Mouse (Mus musculus) heart, postnatal 0 days (tissue): ENCODE measurements around the gene Txndc9.

ENCODE experiments used
- CTCF ChIP-seq: IDR thresholded peaks from 2 replicates; pipeline ENCODE4 v1.5.1; 2016; ENCODE audit warnings: antibody characterized with exemption, control low read depth, low read depth
- EP300 ChIP-seq: IDR thresholded peaks from 2 replicates; pipeline ENCODE4 v1.6.1; 2016; ENCODE audit warnings: antibody characterized with exemption, low read depth

DNA sequence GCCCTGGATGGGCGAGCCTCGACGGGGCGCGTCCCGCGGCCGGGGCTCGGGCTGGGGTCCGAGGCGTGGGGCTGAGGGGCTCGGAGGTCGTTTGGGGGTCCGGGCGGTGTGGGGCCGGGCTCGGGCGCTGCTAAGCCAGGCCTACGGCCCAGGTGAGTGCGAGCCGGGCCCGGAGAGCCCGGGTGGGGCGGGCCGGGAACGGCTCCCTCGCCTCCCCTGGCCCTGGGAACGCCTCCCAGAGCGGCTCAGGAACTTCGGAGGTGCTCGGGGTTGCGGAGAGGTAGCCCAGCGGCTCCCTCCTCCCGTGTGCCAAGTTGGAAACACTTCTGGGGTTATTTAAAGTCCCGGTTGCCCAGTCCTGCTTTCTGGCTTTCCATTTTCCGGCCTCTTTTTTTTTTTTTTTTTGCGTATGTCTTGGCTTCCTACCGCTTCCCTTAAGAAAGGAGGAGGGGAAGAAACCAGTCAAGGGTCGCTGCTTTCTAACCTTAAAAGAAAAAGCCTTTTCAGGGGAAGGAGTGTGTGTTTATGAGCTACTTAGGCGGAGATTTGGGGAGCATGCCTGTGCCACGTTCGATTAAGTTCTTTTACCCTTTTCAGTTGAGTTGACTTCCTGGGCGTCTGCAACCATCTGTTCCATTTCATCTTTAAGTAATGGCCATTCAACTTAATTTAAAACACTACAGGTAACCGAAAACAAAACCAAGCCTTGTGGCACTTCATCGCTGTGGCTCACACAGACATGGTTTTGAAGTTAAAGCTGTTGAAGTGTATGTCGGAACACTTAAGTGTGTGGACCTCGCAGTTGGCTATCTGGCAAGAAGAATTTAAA lies 892 bp upstream of the Txndc9 start:
- TF ChIP-seq EP300: no peak
- no peak for TF ChIP-seq CTCF
